Mouse (Mus musculus): ENCODE measurements around the gene Gemin7.

The Gemin7 gene

DNA sequence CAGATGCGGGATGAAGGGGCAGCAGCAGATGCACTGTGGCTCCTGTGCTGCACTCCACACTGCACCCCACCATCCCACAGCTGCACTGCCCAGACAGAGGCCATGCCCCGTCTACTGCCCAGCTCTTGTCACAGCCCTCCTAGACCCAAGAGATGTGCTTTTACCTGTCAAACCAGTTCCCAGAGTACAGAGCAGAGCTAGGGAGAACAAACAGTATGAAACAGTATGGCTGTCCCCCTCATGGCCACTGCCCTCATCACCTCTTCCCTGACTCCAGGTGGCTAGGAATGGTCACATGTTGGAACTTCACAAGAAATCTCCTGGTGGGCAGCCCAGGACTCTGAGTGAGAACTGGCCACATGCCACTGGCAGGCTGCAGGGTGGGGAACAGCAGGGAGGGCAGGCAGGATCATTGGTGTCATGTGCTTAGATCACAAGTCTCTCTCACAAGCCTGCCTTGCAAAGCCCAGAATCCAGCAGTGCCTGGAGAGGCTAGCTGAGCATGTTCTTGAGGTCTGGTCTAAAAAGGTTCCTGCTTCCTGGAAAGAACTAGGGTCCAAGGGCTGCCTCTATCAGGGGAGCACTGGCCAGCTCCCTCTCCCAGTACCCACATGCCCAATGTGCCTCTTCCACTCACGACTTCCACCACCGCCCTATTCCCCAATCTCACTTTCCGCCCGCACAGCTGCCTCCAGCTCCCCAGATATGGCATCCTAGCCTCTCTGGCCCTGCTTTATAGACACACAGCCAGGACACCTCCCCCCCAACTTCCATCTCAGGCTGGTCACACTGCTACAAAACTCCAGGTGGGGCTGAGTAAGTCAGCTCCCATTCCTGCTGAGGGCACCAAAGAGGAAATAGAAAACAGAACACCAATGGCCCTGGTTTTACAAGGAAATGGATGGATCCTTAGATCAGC, 19.2 kb downstream of the Gemin7 start:
- in situ Hi-C loops (cut with MboI; ENCODE audit: low pct_unique_long_range_greater_than_20kb in 1 of 2, low sequenced_read_pairs in 2 of 2, unreplicated experiment in 1 of 2), result no loop called here

DNA sequence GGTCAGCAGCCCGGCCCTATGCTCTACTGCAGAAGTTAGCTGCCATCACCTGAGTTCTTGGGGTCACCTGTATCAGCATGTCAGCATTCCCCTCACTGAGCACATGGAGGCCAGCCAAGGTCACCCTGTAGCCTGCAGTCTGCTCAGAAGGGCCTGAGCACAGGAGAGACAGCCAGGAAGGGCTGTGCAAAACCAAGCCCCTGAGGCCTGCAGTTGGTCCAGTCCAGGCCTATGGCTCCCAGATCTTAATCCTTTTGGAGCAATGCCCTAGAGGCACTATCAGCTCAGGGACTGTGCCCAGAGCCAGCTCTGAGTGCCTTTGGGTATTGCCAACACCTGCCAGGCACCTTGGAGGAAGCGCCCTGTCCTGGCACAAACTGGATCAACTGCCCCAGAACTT, 20.3 kb downstream of the Gemin7 start:
- in situ Hi-C loops (cut with MboI; ENCODE audit: low pct_unique_long_range_greater_than_20kb in 1 of 2, low sequenced_read_pairs in 2 of 2, unreplicated experiment in 1 of 2), result no loop called here

DNA sequence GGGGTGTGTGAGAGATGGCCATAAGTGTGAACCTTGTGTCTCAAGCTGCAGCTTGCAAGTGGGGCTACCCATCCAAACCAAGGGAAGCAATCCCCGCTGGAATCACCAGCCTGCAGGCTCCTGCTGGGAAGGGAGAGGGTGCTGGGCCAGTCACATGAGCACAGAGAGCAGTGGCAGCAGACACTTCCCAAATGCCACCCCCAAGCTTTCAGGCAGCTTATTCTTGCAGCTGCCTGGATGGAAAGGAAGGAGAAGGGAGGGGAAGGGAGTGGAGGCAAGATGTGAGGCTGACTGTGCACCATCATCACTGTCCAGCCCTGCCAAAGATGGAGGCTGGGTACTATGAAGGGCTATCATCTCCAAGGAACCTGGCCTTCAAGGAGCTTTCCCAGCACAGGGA, 23.2 kb downstream of the Gemin7 start:
- in situ Hi-C loops (cut with MboI; ENCODE audit: low pct_unique_long_range_greater_than_20kb in 1 of 2, low sequenced_read_pairs in 2 of 2, unreplicated experiment in 1 of 2), result no loop called here

DNA sequence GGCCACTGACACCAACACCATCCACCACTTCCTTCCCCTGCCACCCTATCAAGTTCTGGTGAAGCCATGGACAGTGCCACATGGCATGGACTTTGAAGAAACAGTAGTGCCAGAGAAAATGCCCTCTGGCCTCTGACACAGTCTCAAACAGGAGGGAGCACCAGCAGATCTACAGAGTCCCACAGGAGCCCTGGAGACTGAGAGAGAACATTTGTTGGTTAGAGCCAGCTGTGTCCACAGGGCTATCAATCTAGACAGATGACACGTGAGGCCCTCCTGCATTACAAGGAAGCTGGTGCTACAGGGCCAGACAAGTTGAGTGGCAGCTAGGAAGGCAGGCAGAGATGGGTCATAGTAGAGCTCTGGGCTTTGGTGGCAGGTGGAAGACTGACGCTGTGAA, 25.0 kb downstream of the Gemin7 start:
- in situ Hi-C loops (cut with MboI; ENCODE audit: low pct_unique_long_range_greater_than_20kb in 1 of 2, low sequenced_read_pairs in 2 of 2, unreplicated experiment in 1 of 2), result no loop called here

DNA sequence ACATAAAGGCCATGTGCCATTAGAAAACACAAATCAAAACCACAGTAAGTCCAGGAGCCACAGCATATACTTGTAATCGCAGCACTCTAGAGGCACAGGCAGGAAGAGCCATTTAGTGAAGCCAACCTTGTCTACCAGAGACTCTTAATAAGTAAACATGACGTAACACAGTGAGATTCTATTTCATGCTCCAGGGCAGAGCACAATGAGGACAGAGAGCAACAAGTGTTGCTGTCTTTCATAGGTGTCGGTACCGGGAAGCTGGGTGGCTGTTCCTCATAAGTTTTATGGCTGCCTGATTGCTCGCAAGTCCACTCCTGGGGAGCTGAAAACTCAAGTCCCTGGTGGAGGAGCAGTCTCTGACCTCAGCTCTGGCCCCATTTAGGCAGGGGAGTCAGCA, 25.8 kb downstream of the Gemin7 start:
- in situ Hi-C loops (cut with MboI; ENCODE audit: low pct_unique_long_range_greater_than_20kb in 1 of 2, low sequenced_read_pairs in 2 of 2, unreplicated experiment in 1 of 2), result no loop called here

DNA sequence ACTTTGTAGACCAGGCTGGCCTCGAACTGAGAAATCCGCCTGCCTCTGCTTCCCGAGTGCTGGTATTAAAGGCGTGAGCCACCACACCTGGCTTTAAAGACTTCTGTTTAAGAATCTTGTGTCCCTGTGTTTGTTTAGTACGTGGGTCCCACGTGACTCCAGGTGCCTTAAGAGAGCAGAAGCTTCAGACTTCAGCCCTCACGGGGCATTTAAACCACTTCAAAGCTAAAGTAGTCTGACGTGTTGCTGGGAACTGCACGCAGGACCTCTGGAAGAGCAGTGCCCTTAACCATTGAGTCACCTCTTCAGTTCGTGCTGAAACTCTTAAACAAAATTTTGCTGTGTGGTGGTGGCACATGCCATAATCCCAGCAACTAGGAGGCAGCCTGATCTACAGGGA, 28.0 kb downstream of the Gemin7 start:
- in situ Hi-C loops (cut with MboI; ENCODE audit: low pct_unique_long_range_greater_than_20kb in 1 of 2, low sequenced_read_pairs in 2 of 2, unreplicated experiment in 1 of 2), result no loop called here

DNA sequence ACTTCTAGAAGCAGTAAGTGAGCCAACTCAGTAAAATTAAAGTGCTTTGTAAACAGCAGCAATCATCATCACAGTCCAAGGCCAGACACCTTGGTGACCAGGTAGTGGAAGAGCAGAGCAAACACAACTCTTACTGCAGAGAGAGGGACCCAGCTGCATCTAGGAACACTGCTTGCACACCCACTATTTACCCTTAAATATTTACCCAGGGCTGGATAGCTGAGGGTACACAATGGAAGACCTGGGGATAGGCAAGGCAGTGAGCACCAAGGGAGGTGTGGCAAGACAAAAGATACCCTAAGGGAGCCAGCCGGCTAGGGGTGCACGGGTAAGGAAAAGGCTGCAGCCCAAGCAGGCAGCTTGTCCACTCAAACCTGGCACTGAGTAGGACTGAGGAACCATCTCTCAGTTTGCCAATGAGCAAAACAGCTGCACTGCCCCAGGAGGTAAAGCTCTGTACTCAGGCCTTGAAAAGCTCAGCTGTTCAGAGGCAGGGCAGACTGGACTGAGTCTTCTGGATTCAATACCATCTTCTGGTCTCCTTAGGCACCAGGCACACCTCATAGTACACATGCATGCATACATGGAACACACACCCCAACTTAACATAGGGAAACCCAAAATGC, 29.9 kb downstream of the Gemin7 start:
- in situ Hi-C loops (cut with MboI; ENCODE audit: low pct_unique_long_range_greater_than_20kb in 1 of 2, low sequenced_read_pairs in 2 of 2, unreplicated experiment in 1 of 2), result no loop called here

DNA sequence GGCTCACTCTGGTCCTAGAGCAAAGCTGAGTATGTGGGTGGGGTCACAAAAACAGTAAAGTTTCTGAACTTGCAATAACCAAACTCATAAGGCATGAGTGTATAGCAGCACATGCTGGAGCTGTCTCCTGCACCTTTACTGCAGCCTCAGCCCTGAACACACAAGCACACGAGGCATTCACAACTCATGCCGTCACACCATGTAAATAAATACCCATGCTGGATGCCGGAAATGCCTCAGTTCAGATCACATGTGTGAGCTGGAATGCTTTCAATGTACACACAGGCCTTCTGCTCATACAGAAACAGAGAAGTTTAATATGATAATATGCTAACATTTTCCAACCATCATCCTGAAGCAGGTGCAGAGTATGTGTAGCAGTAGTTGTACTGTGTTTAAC, 31.4 kb downstream of the Gemin7 start:
- in situ Hi-C loops (cut with MboI; ENCODE audit: low pct_unique_long_range_greater_than_20kb in 1 of 2, low sequenced_read_pairs in 2 of 2, unreplicated experiment in 1 of 2), result no loop called here

DNA sequence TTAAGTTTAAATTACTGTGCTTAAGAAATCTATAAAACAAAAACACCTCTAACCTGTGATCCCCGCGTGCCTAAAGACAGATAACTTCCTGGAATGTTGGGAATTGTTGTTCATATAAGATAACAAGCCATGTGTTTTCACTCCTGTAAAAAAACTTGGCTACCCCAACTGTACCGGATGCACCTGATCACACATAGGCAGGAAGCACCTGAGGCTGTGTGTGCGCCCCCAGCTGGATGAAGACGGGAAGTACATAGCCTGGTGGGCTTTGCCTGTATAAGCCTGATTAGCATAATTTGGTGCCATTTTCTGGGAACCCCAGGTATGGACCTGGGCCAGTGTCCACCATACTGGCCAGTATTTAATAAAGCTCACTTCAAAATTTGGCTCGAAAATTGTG, 33.8 kb downstream of the Gemin7 start:
- in situ Hi-C loops (cut with MboI; ENCODE audit: low pct_unique_long_range_greater_than_20kb in 1 of 2, low sequenced_read_pairs in 2 of 2, unreplicated experiment in 1 of 2), result no loop called here

DNA sequence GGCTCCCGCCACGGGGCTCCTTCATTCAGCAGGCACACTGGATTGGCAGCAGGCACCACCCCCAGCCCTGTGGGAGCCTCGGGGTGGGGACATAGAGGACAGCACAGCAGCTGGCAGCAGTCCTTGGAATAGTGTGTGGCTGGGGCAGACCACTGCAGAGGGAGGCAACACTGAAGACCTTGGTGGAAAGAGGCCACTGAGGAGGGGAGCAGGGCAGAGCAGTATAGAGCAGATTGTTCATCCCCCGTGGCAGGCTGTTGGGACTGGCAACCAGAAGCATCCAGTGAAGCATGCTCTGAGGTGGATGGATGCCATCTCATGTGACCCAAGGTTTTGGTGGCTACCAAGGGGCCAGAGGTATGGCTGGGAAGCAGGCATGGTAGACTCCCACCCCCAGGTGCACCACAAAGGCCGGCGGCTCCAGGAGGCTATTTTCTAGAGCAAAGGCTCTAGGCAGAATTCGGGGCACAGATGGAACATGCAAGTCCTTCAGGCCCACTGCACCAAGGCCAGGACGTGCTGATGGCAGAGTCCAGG, 35.2 kb downstream of the Gemin7 start:
- in situ Hi-C loops (cut with MboI; ENCODE audit: low pct_unique_long_range_greater_than_20kb in 1 of 2, low sequenced_read_pairs in 2 of 2, unreplicated experiment in 1 of 2), result no loop called here

DNA sequence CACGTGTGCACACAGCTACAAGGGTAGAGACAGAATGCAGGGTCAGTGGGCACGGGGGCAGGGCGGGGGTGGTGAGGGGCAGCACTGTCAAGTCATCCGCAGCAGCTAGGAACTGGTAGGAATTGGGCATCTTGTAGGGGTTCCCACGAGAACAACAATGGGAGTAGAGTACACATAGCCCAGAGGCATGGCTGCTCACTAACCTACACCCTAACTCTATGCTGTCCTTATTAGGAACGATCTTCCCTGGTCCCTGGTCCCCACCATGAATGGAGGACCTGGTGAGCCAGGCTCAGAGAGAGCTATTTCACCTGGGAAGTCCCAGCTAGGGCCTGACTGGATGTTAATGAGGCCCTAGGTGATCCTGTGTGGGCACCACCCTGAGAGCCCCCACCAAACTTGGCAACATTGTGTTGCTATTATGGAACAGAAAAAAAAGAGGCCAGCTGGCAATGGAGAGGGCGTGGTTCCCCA, 35.7 kb downstream of the Gemin7 start:
- in situ Hi-C loops (cut with MboI; ENCODE audit: low pct_unique_long_range_greater_than_20kb in 1 of 2, low sequenced_read_pairs in 2 of 2, unreplicated experiment in 1 of 2), result no loop called here

DNA sequence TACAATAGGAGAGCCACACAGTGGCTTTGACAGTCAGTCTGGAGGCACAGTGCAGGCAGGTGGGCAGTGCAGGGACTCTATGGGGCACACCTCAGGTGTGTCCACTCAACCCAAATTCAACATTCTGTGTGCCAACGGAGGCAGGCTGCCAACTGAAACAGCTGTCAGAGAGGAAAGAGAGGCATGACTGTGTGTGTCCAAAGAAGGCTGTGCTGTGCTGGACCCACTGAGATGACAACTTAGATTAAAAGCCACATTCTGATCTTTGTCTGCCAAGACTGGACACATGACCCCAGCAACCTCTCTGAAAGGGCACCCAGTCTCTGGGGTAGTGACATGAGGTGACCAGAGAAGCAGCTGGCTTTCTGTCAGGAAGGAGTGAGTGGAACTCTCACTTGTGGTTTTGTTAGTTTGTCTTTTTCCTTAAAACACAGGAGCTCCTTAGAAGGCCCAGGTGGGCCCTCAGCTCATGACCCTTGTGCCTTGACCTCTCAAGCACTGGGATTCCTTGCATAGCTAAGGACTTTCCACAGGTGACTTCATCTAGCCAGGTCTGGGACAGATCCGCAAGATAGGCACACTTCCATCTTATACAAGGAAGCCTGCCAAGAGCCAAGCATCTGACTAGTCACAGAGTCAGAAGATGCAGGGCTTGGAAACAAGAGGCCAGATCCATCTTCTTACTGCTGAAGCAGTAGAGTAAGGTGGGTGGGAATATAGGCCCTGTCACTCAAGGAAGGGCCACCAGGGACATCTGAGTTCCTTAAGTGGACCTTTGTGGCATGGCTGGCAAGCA, 36.4 kb downstream of the Gemin7 start:
- in situ Hi-C loops (cut with MboI; ENCODE audit: low pct_unique_long_range_greater_than_20kb in 1 of 2, low sequenced_read_pairs in 2 of 2, unreplicated experiment in 1 of 2), result no loop called here

DNA sequence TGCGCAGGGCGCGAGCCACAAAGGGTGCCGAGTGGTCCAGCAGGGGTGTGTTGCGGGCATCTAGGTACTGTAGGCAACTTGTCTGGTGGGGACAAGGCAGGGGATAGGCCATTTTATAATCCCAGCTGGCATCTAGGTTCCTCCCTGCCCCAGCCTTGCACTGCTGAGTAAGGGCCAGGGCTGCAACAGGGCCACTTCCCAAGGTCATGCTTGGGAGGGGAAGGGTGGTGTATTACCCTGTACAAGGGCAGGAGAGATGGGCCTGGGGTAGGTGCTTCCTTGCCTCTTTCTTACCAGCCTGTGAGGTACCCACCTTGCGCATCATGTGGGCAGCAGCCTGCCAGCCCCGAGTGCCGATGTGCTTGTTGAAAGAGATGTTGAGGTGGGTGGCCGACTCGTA, 42.7 kb downstream of the Gemin7 start:
- in situ Hi-C loops (cut with MboI; ENCODE audit: low pct_unique_long_range_greater_than_20kb in 1 of 2, low sequenced_read_pairs in 2 of 2, unreplicated experiment in 1 of 2), result no loop called here

DNA sequence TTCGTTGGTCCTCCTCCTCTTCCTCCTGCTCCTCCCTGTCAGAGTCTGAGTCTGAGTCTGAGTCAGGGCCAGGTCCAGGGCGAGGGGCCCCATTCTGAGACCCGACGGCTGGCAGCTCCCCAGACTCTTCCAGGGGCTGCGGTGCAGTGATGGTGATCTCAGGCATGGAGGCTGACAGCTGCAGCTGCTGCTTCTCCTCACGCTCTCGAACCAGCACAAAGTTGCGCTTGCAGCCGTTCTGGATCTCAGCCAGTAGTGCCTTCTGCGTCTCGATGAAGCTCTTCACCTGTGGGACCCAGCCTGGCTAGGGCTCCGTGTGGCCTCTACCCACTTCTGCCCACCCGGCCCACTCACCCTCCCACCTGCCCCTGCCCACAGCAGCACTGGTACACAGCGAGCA, 45.2 kb downstream of the Gemin7 start:
- in situ Hi-C loops (cut with MboI; ENCODE audit: low pct_unique_long_range_greater_than_20kb in 1 of 2, low sequenced_read_pairs in 2 of 2, unreplicated experiment in 1 of 2), result no loop called here

DNA sequence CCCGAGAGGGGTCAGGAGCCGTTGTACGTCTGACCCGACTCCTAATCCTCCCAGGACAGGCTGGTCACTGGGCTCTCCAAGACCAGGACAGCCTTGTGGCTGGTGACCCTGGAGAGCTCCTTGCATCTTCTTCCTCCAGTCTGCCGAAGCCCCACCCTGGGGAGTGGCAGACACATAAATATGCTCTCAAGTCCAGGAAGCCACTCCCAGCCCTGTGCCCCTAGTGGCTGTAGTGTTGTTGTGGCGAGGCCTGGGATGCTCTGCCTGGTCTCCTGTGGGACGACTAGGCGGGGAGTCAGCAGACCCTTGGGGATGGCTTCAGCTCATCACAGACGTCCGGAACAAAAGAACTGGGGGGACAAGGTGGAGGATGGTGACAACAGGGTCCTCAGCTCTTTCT, 46.3 kb downstream of the Gemin7 start:
- in situ Hi-C loops (cut with MboI; ENCODE audit: low pct_unique_long_range_greater_than_20kb in 1 of 2, low sequenced_read_pairs in 2 of 2, unreplicated experiment in 1 of 2), result no loop called here

DNA sequence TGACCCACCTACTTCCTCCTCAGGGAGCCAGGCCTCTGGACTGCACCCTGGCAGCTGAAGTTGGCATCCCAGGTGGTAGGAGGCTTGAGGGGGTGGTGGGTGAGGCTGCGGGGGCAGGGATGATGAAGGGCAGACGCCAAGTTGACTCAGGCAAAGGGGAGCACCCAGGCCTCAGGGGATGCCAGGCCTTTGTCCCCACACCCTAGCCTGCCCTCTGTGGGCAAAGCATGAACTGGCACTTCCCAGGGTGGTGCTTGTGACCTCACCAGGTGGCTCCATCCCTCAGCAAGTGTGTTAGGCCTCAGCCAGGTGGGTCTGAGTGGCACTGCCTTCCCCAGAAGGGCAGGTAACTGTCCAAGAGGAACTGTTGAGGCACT, 52.3 kb downstream of the Gemin7 start:
- in situ Hi-C loops (cut with MboI; ENCODE audit: low pct_unique_long_range_greater_than_20kb in 1 of 2, low sequenced_read_pairs in 2 of 2, unreplicated experiment in 1 of 2), result no loop called here

DNA sequence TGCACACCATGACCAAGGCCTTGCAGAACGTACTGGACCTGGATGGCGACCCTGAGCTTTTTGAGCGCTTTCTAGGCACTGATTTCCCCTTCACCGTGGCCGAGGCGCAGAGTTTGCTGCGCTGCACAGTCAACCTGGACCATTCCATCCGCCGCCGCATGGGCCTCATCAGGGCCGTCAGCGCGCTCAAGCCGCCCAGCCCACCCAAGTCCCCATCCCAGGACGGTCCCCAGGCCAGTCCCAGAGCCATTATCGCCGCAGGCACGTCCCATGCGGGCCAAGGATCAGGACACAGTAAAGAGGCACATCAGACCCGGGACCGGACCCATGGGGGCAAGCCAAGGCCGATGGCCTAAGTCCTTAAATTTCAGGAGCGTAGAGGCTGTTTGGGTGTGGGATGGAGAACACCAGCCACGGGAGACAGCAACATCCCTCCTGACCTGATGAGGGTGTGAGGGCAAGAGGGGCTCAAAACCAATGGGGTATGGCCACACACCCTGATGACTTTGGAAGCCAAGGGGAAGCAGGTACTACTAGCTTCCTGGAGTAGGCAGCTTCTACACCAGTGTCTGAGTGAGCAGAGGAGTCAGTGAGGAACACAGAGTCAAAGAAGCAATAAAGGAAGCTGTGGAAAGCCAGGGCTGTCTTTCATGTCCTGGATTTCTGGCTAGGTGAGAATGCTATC, 52.8 kb downstream of the Gemin7 start:
- in situ Hi-C loops (cut with MboI; ENCODE audit: low pct_unique_long_range_greater_than_20kb in 1 of 2, low sequenced_read_pairs in 2 of 2, unreplicated experiment in 1 of 2), result no loop called here

DNA sequence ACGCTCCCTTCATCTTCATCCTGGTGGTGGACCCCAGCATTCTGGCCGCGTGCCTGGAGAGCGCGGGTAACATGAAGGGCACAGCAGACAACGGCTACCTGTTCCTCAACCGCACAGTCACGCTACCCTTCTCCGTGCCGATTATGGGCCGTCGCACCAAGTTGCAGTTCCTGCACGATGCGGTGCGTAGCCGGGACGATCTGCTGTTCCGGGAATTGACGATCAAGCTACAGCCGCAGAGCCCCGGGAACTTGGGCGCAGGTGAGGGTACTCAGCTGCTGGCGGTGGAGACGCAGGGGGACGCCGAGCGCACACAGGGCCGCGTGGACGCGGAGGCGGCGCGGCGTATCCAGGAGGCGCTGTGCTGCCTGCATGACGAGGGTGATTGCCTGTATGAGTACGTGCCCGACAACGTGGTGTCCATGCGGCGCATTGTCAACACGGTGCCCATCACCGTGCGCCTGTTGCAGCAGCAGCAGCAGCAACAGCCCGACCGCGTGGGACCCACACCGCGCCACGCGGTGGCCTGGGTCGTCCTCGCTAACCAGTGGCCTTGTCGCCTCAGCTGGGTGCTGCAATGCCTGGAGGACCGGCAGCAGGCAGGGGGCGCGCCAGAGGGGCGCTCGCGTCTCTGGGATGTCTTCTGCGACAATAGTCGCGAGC, 53.5 kb downstream of the Gemin7 start:
- in situ Hi-C loops (cut with MboI; ENCODE audit: low pct_unique_long_range_greater_than_20kb in 1 of 2, low sequenced_read_pairs in 2 of 2, unreplicated experiment in 1 of 2), result no loop called here
